Mouse (Mus musculus): ENCODE data around the gene Churc1. TPM values are rescaled to one million over a fixed set of nuclear protein-coding genes. Genes with fewer than 3 reads are reported as not detected.

The Churc1 gene
- polyA plus RNA-seq, 1 experiment from 2014 or later, result 91.1 TPM

DNA sequence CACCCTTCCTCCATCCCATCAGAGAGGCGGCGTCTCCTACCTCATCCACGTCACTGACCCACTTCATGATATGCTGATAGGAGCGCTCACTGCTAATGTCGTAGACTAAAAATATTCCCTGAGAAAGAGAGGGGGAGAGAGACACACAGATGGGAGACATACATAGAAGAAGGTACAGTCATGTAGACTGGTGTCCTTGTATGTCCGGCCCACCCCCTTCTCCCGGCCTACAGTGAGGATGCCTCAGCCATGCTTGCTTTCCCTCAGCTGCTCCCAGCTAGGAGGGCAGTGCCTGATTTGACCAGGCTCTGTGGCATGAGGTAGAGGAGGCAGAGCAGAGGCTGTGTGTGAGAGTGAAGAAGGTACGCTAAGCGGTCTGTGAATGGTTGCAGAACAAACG is 37.7 kb downstream of the Churc1 start:
- Histone ChIP-seq H3K27me3 (no peaks in the 10 kb centered on the region), H3K9ac (no peak overlapping the region), H3K4me1 (peaks cover 6% of the 10 kb centered on the region), H3K27ac (no peak overlapping the region), H3K9me3 (replicated peaks) (no peaks in the 10 kb centered on the region), H3K4me3 (no peak overlapping the region), H3K4me2 (replicated peaks) (no peak overlapping the region), H3K36me3 (0 out of 2 replicates have a peak, but pooled peaks cover 3% of the 10 kb centered on the region)
- ATAC-seq (ENCODE audit: low FRiP score), result no peak
- WGBS, result 89% methylated on average over 10 of the region's 10 CpGs

DNA sequence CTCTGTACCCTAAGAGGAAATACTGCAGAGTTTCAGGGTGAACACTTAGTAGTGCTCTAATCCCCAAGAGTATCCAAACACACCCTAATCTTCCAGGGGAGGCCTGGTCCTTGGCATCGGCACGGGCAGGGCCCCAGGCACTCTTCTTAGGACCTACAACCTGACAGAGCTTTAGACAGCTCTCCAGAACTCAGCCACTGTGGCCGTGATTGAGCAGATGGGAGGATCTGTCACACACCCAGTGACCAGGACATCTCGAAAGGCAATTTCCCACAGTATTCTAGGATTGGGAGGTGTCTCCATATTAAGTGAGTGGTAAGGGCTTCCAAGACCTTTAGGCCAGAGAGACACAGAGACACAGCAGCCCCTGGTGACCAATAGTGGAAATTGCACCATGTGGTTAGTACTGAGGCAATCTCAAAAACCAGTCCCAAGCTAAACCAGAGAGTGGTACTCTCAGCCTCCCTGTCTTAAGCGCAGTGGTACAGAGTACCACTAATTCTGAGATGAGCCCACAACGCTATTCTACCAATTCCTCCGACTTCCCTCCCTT is 38.4 kb downstream of the Churc1 start:
- 56% methylated on average over 7 of the region's 7 CpGs for WGBS
- no peak overlapping the region for H3K9ac ChIP-seq
- no peaks in the 10 kb centered on the region; the same call in 1 of the 2 replicates for H3K4me1 ChIP-seq
- H3K4me3 ChIP-seq, result no peak overlapping the region
- H3K4me2 ChIP-seq (replicated peaks), result no peak overlapping the region
- 0 out of 2 replicates have a peak, but pooled peaks cover 3% of the 10 kb centered on the region for H3K36me3 ChIP-seq
- H3K27ac ChIP-seq, result no peak overlapping the region
- no peaks in the 10 kb centered on the region for H3K27me3 ChIP-seq
- peak; percentile 38; the same call in 1 of the 2 replicates for ATAC-seq (ENCODE audit: low FRiP score)
- H3K9me3 ChIP-seq (replicated peaks), result no peaks in the 10 kb centered on the region

- H3K4me2 ChIP-seq (replicated peaks), result no peak overlapping the region
- no peak overlapping the region for H3K4me3 ChIP-seq
- H3K4me1 ChIP-seq, result no peaks in the 10 kb centered on the region
- no peaks in the 10 kb centered on the region for H3K9me3 ChIP-seq (replicated peaks)
- no peak overlapping the region for H3K27ac ChIP-seq
- no peak for ATAC-seq (ENCODE audit: low FRiP score)
- no peak overlapping the region for H3K9ac ChIP-seq
- WGBS, result 91% methylated on average over 10 of the region's 10 CpGs
- H3K27me3 ChIP-seq, result no peaks in the 10 kb centered on the region
- H3K36me3 ChIP-seq, result no peaks in the 10 kb centered on the region
These were observed 39.9 kb downstream of the Churc1 start for GRCm38 (mm10) chr12:76805056-76805811.

GRCm38 (mm10) chr12:76807796-76808195 is 42.5 kb downstream of the Churc1 start:
- Histone ChIP-seq H3K4me1 (no peaks in the 10 kb centered on the region), H3K36me3 (no peaks in the 10 kb centered on the region), H3K9me3 (replicated peaks) (no peaks in the 10 kb centered on the region), H3K27ac (no peak overlapping the region), H3K4me2 (replicated peaks) (no peak overlapping the region), H3K9ac (no peak overlapping the region), H3K27me3 (no peaks in the 10 kb centered on the region), H3K4me3 (no peak overlapping the region)
- ATAC-seq (ENCODE audit: low FRiP score), result no peak
- WGBS, result 78% methylated on average over 10 of the region's 10 CpGs

- Histone ChIP-seq H3K9ac (no peak overlapping the region), H3K4me3 (no peak overlapping the region), H3K36me3 (no peaks in the 10 kb centered on the region), H3K9me3 (replicated peaks) (no peaks in the 10 kb centered on the region), H3K27ac (no peak overlapping the region), H3K27me3 (no peaks in the 10 kb centered on the region), H3K4me1 (no peaks in the 10 kb centered on the region), H3K4me2 (replicated peaks) (no peak overlapping the region)
- ATAC-seq (ENCODE audit: low FRiP score), result no peak
- WGBS, result 87% methylated on average over 5 of the region's 5 CpGs
These were observed 45.2 kb downstream of the Churc1 start for GRCm38 (mm10) chr12:76810491-76810890.

DNA sequence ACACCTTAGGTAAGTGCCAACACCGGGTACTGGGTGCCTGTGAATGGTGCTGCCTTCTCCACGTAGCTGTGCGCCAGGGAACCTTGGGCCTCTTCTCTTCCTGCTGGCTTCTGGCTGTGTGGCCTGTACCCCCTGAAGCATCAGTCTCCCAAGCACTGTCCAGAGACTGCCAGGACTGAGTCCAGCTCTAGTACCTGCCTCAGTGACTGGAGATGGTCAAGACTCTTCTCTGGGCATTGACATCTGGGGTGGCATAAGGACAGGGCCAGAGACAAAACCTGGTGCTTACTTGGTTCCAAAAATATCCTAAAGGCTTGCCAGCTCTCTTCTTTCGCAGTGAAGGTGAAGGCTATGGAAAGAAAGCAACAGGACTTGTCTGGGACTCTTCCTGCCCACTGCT is 45.7 kb downstream of the Churc1 start:
- ATAC-seq (ENCODE audit: low FRiP score), result no peak
- Histone ChIP-seq H3K36me3 (no peaks in the 10 kb centered on the region), H3K27ac (no peak overlapping the region), H3K27me3 (no peaks in the 10 kb centered on the region), H3K4me3 (no peak overlapping the region), H3K9ac (no peak overlapping the region), H3K4me2 (replicated peaks) (no peak overlapping the region), H3K4me1 (no peaks in the 10 kb centered on the region), H3K9me3 (replicated peaks) (no peaks in the 10 kb centered on the region)
- WGBS, result 94% methylated on average over 4 of the region's 4 CpGs

DNA sequence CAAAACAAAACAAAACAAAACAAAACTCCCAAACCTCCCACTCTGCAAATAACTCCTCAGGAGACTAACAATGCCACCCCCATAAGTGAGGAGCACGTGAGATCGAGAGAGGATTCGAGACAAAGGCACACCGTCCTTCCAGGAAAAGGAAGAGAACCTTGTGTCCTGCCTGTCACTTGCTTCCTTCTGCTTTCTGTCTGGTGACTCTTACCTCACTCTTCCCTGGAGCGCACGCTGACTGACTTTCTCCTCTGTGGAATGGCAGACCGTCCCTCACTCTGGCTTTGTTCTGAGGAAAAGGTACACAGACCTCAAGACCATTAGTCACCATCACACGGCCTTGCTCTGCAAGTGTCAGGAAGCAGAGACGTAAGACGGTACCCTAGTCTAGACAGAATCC is 48.2 kb downstream of the Churc1 start:
- Histone ChIP-seq H3K27me3 (no peaks in the 10 kb centered on the region), H3K9ac (no peak overlapping the region), H3K9me3 (replicated peaks) (no peaks in the 10 kb centered on the region), H3K4me3 (no peak overlapping the region), H3K4me1 (0 out of 2 replicates have a peak, but pooled peaks cover 5% of the 10 kb centered on the region), H3K4me2 (replicated peaks) (no peak overlapping the region), H3K27ac (no peak overlapping the region), H3K36me3 (no peaks in the 10 kb centered on the region)
- WGBS, result 74% methylated on average over 10 of the region's 10 CpGs
- no peak for ATAC-seq (ENCODE audit: low FRiP score)

- Histone ChIP-seq H3K27me3 (no peaks in the 10 kb centered on the region), H3K4me1 (0 out of 2 replicates have a peak, but pooled peaks cover 5% of the 10 kb centered on the region), H3K4me3 (no peak overlapping the region), H3K36me3 (no peaks in the 10 kb centered on the region), H3K4me2 (replicated peaks) (no peak overlapping the region), H3K9ac (no peak overlapping the region), H3K9me3 (replicated peaks) (no peaks in the 10 kb centered on the region), H3K27ac (no peak overlapping the region)
- 89% methylated on average over 2 of the region's 2 CpGs for WGBS
- ATAC-seq (ENCODE audit: low FRiP score), result no peak
These were observed 48.8 kb downstream of the Churc1 start for GRCm38 (mm10) chr12:76814120-76814519.

DNA sequence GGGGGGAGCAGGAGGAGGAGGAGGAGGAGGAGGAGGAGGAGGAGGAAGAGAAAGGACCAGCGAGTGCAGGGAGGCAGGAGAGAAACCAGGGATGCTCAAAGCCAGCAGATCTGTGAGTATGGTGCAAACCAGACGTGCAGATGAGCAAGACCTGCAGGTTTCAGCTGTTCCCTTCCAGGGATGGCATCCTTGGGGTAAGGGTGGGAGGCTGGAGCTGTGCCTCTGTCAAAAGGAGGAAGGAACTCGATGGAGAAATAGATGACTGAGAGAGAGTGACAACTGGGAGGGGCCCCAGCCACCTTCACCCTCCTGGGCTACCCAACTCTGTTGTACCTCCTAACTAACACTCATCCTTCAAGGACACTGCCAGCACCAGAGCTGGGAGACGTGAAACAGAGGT is 51.4 kb downstream of the Churc1 start:
- Histone ChIP-seq H3K36me3 (no peaks in the 10 kb centered on the region), H3K4me3 (no peak overlapping the region), H3K9ac (no peak overlapping the region), H3K4me2 (replicated peaks) (no peak overlapping the region), H3K27me3 (peaks cover 14% of the 10 kb centered on the region), H3K9me3 (replicated peaks) (no peaks in the 10 kb centered on the region), H3K4me1 (peaks cover 22% of the 10 kb centered on the region), H3K27ac (no peak overlapping the region)
- whole genome bisulfite sequencing, result 60% methylated on average over 4 of the region's 4 CpGs
- ATAC-seq (ENCODE audit: low FRiP score), result no peak

DNA sequence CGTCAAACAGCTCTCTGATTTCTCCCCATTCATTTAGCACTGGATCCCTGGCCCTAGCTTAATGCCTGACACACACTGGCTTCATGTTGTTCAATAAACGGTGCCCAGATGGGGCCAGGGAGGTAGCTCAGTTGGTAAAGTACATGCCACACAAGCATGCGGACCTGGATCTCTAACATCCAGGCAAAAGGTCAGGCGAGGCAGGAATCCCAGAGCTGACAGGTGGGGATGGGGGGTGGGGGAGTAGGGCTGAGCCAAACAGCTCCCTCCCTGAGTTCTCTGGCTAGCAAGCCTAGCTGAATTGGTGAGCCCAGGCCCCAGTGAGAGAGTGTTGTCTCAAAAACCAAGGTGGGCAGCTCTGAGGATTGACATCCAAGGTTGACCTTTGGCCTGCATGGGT is 51.8 kb downstream of the Churc1 start:
- Histone ChIP-seq H3K27ac (no peak overlapping the region), H3K9ac (no peak overlapping the region), H3K4me3 (no peak overlapping the region), H3K36me3 (no peaks in the 10 kb centered on the region), H3K27me3 (peaks cover 17% of the 10 kb centered on the region), H3K4me2 (replicated peaks) (no peak overlapping the region), H3K4me1 (peaks cover 25% of the 10 kb centered on the region), H3K9me3 (replicated peaks) (no peaks in the 10 kb centered on the region)
- WGBS, result 62% methylated on average over 4 of the region's 4 CpGs
- no peak for ATAC-seq (ENCODE audit: low FRiP score)

- no peak for ATAC-seq (ENCODE audit: low FRiP score)
- Histone ChIP-seq H3K4me1 (peaks cover 27% of the 10 kb centered on the region), H3K4me3 (no peak overlapping the region), H3K36me3 (no peaks in the 10 kb centered on the region), H3K27ac (no peak overlapping the region), H3K4me2 (replicated peaks) (no peak overlapping the region), H3K27me3 (peaks cover 18% of the 10 kb centered on the region), H3K9me3 (replicated peaks) (no peaks in the 10 kb centered on the region), H3K9ac (no peak overlapping the region)
- WGBS, result 69% methylated on average over 4 of the region's 4 CpGs
These were observed 52.8 kb downstream of the Churc1 start for GRCm38 (mm10) chr12:76818120-76818519.

DNA sequence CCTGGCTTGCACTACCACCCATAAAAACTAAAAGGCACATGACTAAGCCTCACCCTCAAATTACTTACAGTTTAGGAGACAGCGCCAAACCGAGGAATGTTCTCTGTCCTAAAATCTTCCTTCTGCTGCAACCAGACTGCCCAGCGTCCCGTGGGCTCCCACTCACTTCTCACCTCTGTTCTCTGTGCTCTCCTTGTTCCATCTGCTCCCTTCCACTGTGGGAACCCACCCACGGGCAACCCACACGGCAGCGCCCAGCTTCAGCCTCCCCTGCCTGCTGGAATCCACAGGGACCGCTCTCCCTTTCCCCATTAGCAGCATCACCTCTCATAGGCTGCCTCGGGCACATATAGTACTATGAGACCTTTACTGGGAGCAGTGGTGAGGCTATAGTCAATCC is 53.6 kb downstream of the Churc1 start:
- WGBS, result 85% methylated on average over 9 of the region's 9 CpGs
- Histone ChIP-seq H3K36me3 (no peaks in the 10 kb centered on the region), H3K4me2 (replicated peaks) (no peak overlapping the region), H3K9me3 (replicated peaks) (no peaks in the 10 kb centered on the region), H3K9ac (no peak overlapping the region), H3K4me1 (peaks cover 27% of the 10 kb centered on the region), H3K27me3 (peaks cover 24% of the 10 kb centered on the region), H3K27ac (no peak overlapping the region), H3K4me3 (no peak overlapping the region)
- ATAC-seq (ENCODE audit: low FRiP score), result no peak

- 70% methylated on average over 6 of the region's 6 CpGs for WGBS
- no peak overlapping the region for H3K4me2 ChIP-seq (replicated peaks)
These were observed 54.5 kb downstream of the Churc1 start for GRCm38 (mm10) chr12:76819816-76820215.

More at GRCm38 (mm10) chr12:76819816-76820215, 54.5 kb downstream of the Churc1 start:
- H3K36me3 ChIP-seq, result no peaks in the 10 kb centered on the region
- H3K4me3 ChIP-seq, result no peak overlapping the region
- no peak for ATAC-seq (ENCODE audit: low FRiP score)
- H3K27ac ChIP-seq, result no peak overlapping the region
- H3K9ac ChIP-seq, result no peak overlapping the region
- H3K4me1 ChIP-seq, result peaks cover 27% of the 10 kb centered on the region
- H3K9me3 ChIP-seq (replicated peaks), result no peaks in the 10 kb centered on the region
- H3K27me3 ChIP-seq, result peaks cover 31% of the 10 kb centered on the region
